Mouse (Mus musculus) embryonic facial prominence, embryonic 15.5 days (tissue): ENCODE measurements at regions not wholly inside any gene's neighbourhood (a gene's known extent, or its start where the extent isn't known, plus 50 kb on each side); places are given as distances from the start of the nearest gene placed in this dataset.
"Not testable (repeated sequence)": the region's sequence is repeated elsewhere in the genome, so short reads cannot be mapped to it uniquely, and the experiment has no call there.

Experiments
- ATAC-seq: fragments of 200-750 bp; cut with Nextera tagmentation; 2 replicates; pipeline ENCODE4 v1.8.0; 2017; ENCODE audit warnings: low read depth, moderate TSS enrichment; ENCODE audit not compliant: insufficient number of reproducible peaks, low FRiP score, low TSS enrichment
- H3K27ac ChIP-seq: fragments of 300-500 bp; sonication (generic); replicated peaks from 2 replicates; pipeline ENCODE4 v1.5.1; 2015; ENCODE audit warnings: mild to moderate bottlenecking, inconsistent platforms
- H3K27me3 ChIP-seq: fragments of 300-500 bp; sonication (generic); 2 replicates; pipeline ENCODE4 v1.6.1; 2015; ENCODE audit warnings: inconsistent platforms
- H3K36me3 ChIP-seq: fragments of 300-500 bp; sonication (generic); 2 replicates; pipeline ENCODE4 v1.6.1; 2015; ENCODE audit warnings: mild to moderate bottlenecking, inconsistent platforms
- H3K4me1 ChIP-seq: fragments of 300-500 bp; sonication (generic); 2 replicates; pipeline ENCODE4 v1.6.1; 2015; ENCODE audit warnings: inconsistent platforms
- H3K4me2 ChIP-seq: fragments of 300-500 bp; sonication (generic); replicated peaks from 2 replicates; pipeline ENCODE4 v1.6.1; 2015; ENCODE audit warnings: mild to moderate bottlenecking, inconsistent platforms
- H3K4me3 ChIP-seq: fragments of 300-500 bp; sonication (generic); replicated peaks from 2 replicates; pipeline ENCODE4 v1.5.1; 2015; ENCODE audit warnings: mild to moderate bottlenecking, inconsistent platforms
- H3K9ac ChIP-seq: fragments of 300-500 bp; sonication (generic); 2 replicates; pipeline ENCODE4 v1.6.1; 2015; ENCODE audit warnings: inconsistent platforms
- H3K9me3 ChIP-seq: fragments of 300-500 bp; sonication (generic); replicated peaks from 2 replicates; pipeline ENCODE4 v1.6.1; 2016; ENCODE audit warnings: inconsistent platforms
- WGBS: fragments of 180-500 bp; shearing (Covaris S2); methylation state at CpG from one replicate; pipeline ENCODE4 v1.1.7; 2015; 5-methylcytosine and 5-hydroxymethylcytosine counted together

- H3K4me3 ChIP-seq = peak overlapping the region; percentile 50
- not testable (repeated sequence) for H3K9me3 ChIP-seq, ATAC-seq, H3K4me1 ChIP-seq, H3K27ac ChIP-seq, H3K27me3 ChIP-seq, H3K9ac ChIP-seq, H3K36me3 ChIP-seq
- H3K4me2 ChIP-seq = peak overlapping the region; percentile 47
- WGBS = under 1% methylated on average over 33 of the region's 42 CpGs
Measured at GRCm38 (mm10) chr12:20196386-20196785, 242.1 kb downstream of the Gm21863 start.

- H3K9ac ChIP-seq = peak overlapping the region; percentile 18; the same call in 1 of the 2 replicates
- H3K9me3 ChIP-seq, H3K36me3 ChIP-seq, H3K27me3 ChIP-seq, ATAC-seq, H3K4me1 ChIP-seq, H3K27ac ChIP-seq: not testable (repeated sequence)
- H3K4me2 ChIP-seq = peak overlapping the region; percentile 47
- peak overlapping the region; percentile 50 for H3K4me3 ChIP-seq
- 3% methylated on average over 37 of the region's 37 CpGs for WGBS
Measured at GRCm38 (mm10) chr12:20196905-20197304, 242.6 kb downstream of the Gm21863 start.

- peaks cover 28% of the 10 kb centered on the region for H3K9me3 ChIP-seq
- H3K36me3 ChIP-seq, H3K9ac ChIP-seq, H3K4me3 ChIP-seq, H3K27ac ChIP-seq, H3K4me2 ChIP-seq, H3K4me1 ChIP-seq, H3K27me3 ChIP-seq, ATAC-seq: not testable (repeated sequence)
- 68% methylated on average over 1 of the region's 1 CpGs for WGBS
Measured at GRCm38 (mm10) chr12:20223921-20224320, 269.6 kb downstream of the Gm21863 start.

- peaks cover 56% of the 10 kb centered on the region for H3K9me3 ChIP-seq
- not testable (repeated sequence) for H3K4me3 ChIP-seq, H3K36me3 ChIP-seq, H3K4me2 ChIP-seq, H3K27ac ChIP-seq, H3K27me3 ChIP-seq, H3K9ac ChIP-seq, H3K4me1 ChIP-seq
- 0 out of 2 replicates have a peak, but pooled peaks have one; percentile 47 for ATAC-seq
- WGBS = 73% methylated on average over 9 of the region's 9 CpGs
Measured at GRCm38 (mm10) chr12:20226831-20227230, 272.5 kb downstream of the Gm21863 start.

- H3K9ac ChIP-seq, H3K4me2 ChIP-seq, H3K27me3 ChIP-seq, H3K36me3 ChIP-seq, H3K4me3 ChIP-seq, ATAC-seq, H3K4me1 ChIP-seq, H3K27ac ChIP-seq: not testable (repeated sequence)
- H3K9me3 ChIP-seq = peaks cover 63% of the 10 kb centered on the region
- 71% methylated on average over 21 of the region's 21 CpGs for WGBS
Measured at GRCm38 (mm10) chr12:20227427-20228160, 273.3 kb downstream of the Gm21863 start.

GRCm38 (mm10) chr12:20228321-20228999 lies 274.2 kb downstream of the Gm21863 start:
- not testable (repeated sequence) for H3K4me3 ChIP-seq, ATAC-seq, H3K4me2 ChIP-seq, H3K9ac ChIP-seq, H3K36me3 ChIP-seq, H3K4me1 ChIP-seq, H3K27ac ChIP-seq
- 67% methylated on average over 21 of the region's 21 CpGs for WGBS
- Histone ChIP-seq H3K9me3 (peaks cover 72% of the 10 kb centered on the region), H3K27me3 (peaks cover 12% of the 10 kb centered on the region)

- not testable (repeated sequence) for H3K27ac ChIP-seq, H3K9ac ChIP-seq, H3K4me1 ChIP-seq, H3K4me3 ChIP-seq, H3K36me3 ChIP-seq, H3K4me2 ChIP-seq, ATAC-seq
- 71% methylated on average over 8 of the region's 8 CpGs for WGBS
- Histone ChIP-seq H3K9me3 (peaks cover 76% of the 10 kb centered on the region), H3K27me3 (peaks cover 12% of the 10 kb centered on the region)
Measured at GRCm38 (mm10) chr12:20229441-20229840, 275.1 kb downstream of the Gm21863 start.

- WGBS = 65% methylated on average over 27 of the region's 27 CpGs
- no peak overlapping the region for H3K27ac ChIP-seq
- no peak overlapping the region for H3K4me3 ChIP-seq
- H3K36me3 ChIP-seq = peaks cover 8% of the 10 kb centered on the region; the same call in 1 of the 2 replicates
- H3K9ac ChIP-seq = no peak overlapping the region
- H3K4me1 ChIP-seq = no peaks in the 10 kb centered on the region
- no peak; the same call in 1 of the 2 replicates for ATAC-seq
- H3K9me3 ChIP-seq = peaks cover 76% of the 10 kb centered on the region
- H3K27me3 ChIP-seq = peaks cover 12% of the 10 kb centered on the region
- no peak overlapping the region for H3K4me2 ChIP-seq
Measured at GRCm38 (mm10) chr12:20230141-20230892, 276.0 kb downstream of the Gm21863 start.

GRCm38 (mm10) chr12:20230893-20231235 lies 276.6 kb downstream of the Gm21863 start:
- Histone ChIP-seq H3K27ac (no peak overlapping the region), H3K9me3 (peaks cover 76% of the 10 kb centered on the region), H3K9ac (no peak overlapping the region), H3K27me3 (peaks cover 12% of the 10 kb centered on the region), H3K4me2 (no peak overlapping the region), H3K4me1 (no peaks in the 10 kb centered on the region), H3K4me3 (no peak overlapping the region), H3K36me3 (peaks cover 8% of the 10 kb centered on the region; the same call in 1 of the 2 replicates)
- 66% methylated on average over 8 of the region's 8 CpGs for WGBS
- no peak for ATAC-seq

GRCm38 (mm10) chr12:20231528-20231927 lies 277.2 kb downstream of the Gm21863 start:
- ATAC-seq = peak; percentile 22

GRCm38 (mm10) chr12:20231986-20232541 lies 277.8 kb downstream of the Gm21863 start:
- Histone ChIP-seq H3K9ac (no peak overlapping the region), H3K4me3 (no peak overlapping the region), H3K4me2 (no peak overlapping the region), H3K36me3 (peaks cover 8% of the 10 kb centered on the region; the same call in 1 of the 2 replicates), H3K27ac (no peak overlapping the region), H3K4me1 (no peaks in the 10 kb centered on the region), H3K27me3 (peaks cover 12% of the 10 kb centered on the region), H3K9me3 (peaks cover 70% of the 10 kb centered on the region)
- 0 out of 2 replicates have a peak, but pooled peaks have one; percentile 13 for ATAC-seq
- 65% methylated on average over 14 of the region's 14 CpGs for WGBS

More at GRCm38 (mm10) chr12:20231528-20231927, 277.2 kb downstream of the Gm21863 start:
- Histone ChIP-seq H3K9me3 (peaks cover 76% of the 10 kb centered on the region), H3K27me3 (peaks cover 12% of the 10 kb centered on the region), H3K4me1 (no peaks in the 10 kb centered on the region), H3K27ac (no peak overlapping the region), H3K4me3 (no peak overlapping the region), H3K4me2 (no peak overlapping the region), H3K9ac (no peak overlapping the region), H3K36me3 (peaks cover 8% of the 10 kb centered on the region; the same call in 1 of the 2 replicates)
- 65% methylated on average over 12 of the region's 12 CpGs for WGBS
